Mouse (Mus musculus): ENCODE data around the gene Rpsa. TPM values are rescaled to one million over a fixed set of nuclear protein-coding genes. Genes with fewer than 3 reads are reported as not detected.

Rpsa gene
- 100 to 1,000 TPM; 729 to 796 TPM for total RNA-seq (2023)

DNA sequence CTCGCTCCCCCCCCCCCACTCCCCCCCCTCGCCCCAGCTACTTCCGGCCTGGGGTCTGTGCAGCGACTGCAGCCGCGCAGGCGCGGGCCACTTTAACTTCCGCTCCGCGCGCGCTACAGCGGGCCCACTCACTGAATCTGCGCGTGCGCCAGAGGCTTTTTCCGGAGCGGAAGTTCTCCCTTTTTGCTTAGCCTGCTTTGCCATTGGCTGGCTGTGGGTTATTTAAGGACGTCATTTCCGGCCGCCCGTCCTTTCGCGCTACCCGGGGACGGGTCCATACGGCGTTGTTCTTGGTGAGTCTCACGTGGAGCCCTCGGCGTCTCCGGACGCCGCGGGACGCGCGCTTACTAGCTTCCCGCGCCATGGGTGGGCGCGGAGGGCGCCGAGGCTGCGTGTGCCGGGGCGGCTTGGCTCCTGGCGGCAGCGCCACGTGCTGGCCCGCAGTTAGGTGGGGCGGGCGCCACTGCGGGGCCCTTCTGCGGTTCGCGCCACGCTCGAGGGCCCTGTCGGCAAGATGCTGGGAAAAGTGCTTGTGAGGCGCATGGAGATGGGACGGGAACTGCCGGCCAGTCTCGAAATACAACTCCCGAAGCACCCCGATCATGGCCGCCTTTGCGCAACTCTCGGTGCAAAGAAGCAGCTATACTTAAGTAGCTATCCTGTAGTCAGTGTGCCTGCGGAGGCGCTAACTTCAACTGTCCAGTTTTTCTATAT is at the start of gene Rpsa:
Gene Rpsa, plus strand, starts transcription at position 152 of the 714 bp plus-strand sequence.

DNA sequence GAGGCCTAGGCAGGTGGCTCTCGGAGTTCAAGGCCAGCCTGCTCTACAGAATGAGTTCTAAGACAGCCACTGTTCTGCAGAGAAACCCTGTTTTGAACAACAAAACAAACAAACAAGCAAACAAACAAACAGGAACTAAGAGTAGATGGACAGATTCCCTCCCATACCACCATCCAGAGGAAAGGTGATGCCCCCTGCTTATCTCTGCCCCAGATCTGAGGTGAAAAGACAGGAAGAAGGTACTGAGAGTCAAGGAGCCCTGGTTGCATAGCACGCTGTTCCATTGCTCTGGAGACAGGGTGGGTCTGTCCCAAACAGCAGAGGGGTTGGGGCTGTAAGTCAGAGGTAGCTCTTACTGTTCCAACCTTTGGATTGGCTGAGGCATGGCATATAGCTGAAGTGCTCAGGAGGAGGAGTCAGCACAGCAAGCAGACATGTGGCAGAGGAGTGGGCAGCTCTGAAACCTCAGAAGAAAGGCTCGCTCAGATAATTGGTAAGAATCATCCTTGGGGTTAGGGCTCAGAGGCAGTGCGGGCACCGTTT is 35.7 kb upstream of the Rpsa start, which contains the start of gene Ccr8:
Gene Ccr8, plus strand, starts transcription at position 419 of the 543 bp plus-strand sequence.

DNA sequence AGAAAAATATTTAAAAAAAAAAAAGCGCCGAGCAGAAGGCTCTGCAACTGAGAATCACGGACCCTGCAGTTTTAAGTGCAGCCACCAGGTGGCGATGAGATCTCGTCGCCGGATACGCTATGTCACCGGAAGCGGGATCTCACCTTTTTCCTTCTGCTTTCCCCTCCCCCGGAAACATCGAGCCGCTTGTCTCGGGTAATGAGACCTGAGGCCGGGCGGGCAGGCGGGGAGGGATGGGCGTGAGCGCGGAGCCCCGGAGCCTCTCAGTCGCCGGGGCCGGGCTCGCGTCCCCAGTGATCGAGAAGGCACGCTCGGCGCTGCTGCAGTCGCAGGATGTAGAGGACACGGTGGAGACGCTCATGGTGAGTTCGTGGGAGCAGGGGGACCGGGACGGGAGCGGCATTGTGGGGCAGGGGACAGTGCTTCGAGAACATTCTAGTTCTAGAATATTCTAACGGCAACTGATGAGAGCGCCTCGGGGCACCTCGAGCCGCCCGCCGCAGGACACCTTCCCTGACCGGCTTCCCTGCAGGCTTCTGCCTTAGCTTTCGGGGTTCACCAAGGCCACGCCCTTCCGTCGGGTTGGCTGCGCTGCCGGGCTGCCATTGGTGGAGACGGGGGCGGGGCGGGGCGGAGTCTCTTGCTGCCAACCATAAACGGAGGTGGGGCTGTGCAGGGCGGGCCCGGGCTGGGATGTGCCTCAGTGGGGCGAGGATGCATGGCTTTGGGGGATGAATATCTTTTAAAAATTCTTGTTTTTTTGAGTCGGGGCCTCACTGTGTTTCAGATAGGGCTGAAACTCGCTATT is 17.1 kb upstream of the Rpsa start, which contains the start of gene Slc25a38:
Gene Slc25a38, plus strand, starts transcription at position 164 of the 808 bp plus-strand sequence.

DNA sequence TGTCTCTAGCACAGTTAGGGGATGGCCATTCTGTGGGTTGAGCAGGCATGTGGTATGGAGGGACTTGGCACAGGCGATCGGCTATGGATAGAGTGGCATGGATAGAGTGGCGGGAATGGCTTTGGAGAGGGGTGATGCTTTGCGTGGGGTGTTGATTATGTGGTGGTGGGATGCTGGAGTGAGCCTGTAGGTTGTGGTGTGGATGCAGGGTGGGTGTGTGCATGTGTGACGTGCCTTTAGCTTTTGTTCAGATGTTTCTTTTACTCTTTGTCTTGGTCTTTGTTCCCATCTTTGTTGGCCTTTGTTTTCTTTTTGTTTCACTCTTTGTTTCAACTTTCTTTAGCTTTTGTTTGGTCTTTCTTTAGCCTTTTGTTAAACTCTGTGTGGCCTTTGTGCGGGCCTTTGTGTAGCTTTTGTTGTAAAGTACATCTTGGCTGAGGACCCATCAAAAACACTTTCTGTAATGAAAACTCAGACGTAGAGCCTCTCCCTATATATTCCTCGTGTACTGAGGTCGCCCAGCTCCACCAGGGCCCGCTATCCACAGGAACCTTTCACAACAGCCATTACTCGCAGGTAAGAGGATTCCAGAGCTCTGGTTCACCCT is 21.8 kb downstream of the Rpsa start, which contains the start of gene Mobp:
Gene Mobp, plus strand, starts transcription at position 486 of the 607 bp plus-strand sequence.

Other genes starting within 250 kb of the Rpsa start
- 10 to 100 TPM; 51.3 to 56.6 TPM for gene Wdr48, start 232.8 kb upstream of the Rpsa start, total RNA-seq (2023)
- 1 to 10 TPM; 3.8 to 9.6 TPM for gene Gorasp1, start 190.1 kb upstream of the Rpsa start, total RNA-seq (2023)
- gene Ttc21a, start 190.1 kb upstream of the Rpsa start, total RNA-seq (2023), result 1 to 10 TPM; 5.3 to 5.8 TPM
- 100 to 1,000 TPM in 1 of 2 experiments, 10 to 100 TPM in 1; 92.8 to 102 TPM for gene Csrnp1, start 143.0 kb upstream of the Rpsa start, total RNA-seq (2023)
- under 1 TPM; 0.07 to 0.09 TPM for gene Xirp1, start 104.1 kb upstream of the Rpsa start, total RNA-seq (2023)
- 10 to 100 TPM; 21.8 to 37.2 TPM for gene Cx3cr1, start 57.8 kb upstream of the Rpsa start, total RNA-seq (2023)
- gene Ccr8, start 35.6 kb upstream of the Rpsa start, total RNA-seq (2023), result not detected
- 10 to 100 TPM; 29.9 to 44.0 TPM for gene Slc25a38, start 17.3 kb upstream of the Rpsa start, total RNA-seq (2023)
- gene Mobp, start 22.0 kb downstream of the Rpsa start, total RNA-seq (2023), result not detected
- not detected for gene Myrip, start 173.8 kb downstream of the Rpsa start, total RNA-seq (2023)

Measured in neutrophil, adult 59 days (primary cell).